8 mouse cellular contexts compared by ENCODE assay signal in the genomic region with DNA sequence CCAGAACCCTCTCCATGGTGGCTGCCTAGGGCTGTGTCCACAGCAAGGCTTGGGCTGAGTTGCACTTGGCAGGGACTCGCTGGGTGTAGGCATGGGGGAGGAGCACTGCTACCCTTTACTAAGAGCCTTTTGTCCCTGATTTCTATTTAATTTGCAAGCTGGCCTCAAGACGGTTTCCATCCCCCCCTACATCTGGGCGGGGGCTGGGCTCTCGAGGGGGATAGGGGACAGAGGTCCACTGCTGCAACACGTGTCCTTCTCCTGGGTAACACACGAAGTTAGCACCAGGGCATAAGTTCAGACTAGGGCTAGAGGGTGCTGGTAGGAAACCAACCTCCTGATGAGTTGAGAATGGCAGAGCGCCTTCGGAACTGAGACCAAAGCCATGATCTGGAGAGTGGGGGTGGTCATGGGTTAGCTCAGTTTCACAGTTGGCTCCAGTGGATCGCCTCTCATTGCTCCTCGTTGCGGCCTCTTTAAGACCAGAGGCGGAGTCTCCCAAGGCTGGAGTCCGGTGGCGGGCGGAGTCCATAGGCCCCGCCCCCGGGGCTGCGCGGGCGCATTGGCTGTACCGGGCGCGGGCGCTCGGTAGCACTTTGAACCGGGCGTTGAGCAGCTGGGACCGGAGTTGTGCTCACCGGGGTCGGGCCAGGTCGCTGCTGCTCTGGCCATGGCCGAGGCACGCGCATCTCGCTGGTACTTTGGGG. TPM values are rescaled to one million over a fixed set of nuclear protein-coding genes. Genes with fewer than 3 reads are reported as not detected.
A peak's percentile ranks its signal among the peaks of the same experiment; 100 is the strongest.
DNase-seq lines count a peak whose midpoint lies in the region; ATAC-seq and TF ChIP-seq lines count a peak whose summit lies in the region.

A gene (plus strand): TSS at position 524 of the 707 bp plus-strand sequence.

- H3K4me2 ChIP-seq in hindbrain, postnatal 0 days (ENCODE audit: low read depth, low read length), result peak within 1 kb of the TSS; percentile 77

- peak; percentile 89 for ATAC-seq in hindbrain, postnatal 0 days

- H3K9ac ChIP-seq in hindbrain, postnatal 0 days (replicated peaks; ENCODE audit: low read length), result peak within 1 kb of the TSS; percentile 59

- no peaks in the 10 kb centered on the region for H3K9me3 ChIP-seq in hindbrain, postnatal 0 days (ENCODE audit: low read length)

- peak; percentile 97 for DNase-seq in adipocyte (ENCODE audit: low spot score)
- DNase-seq in gastrocnemius, adult 8-10 months (ENCODE audit: low spot score in 2 of 2), result peak; percentile 84 to 87
- DNase-seq in hindbrain, postnatal 0 days (ENCODE audit: low spot score), result peak; percentile 95
- peak; percentile 80 to 88 for DNase-seq in left cerebral cortex, adult 18-20 months (ENCODE audit: low spot score in 2 of 2)
- DNase-seq in lung, postnatal 4 days, result peak; percentile 92 to 93
- DNase-seq in retina, postnatal 7 days (ENCODE audit: low read depth, low spot score), result peak; percentile 77
- peak; percentile 81 to 85 for DNase-seq in urinary bladder, adult 18-20 months (ENCODE audit: low spot score in 2 of 2)

- H3K27me3 ChIP-seq in hindbrain, postnatal 0 days (ENCODE audit: insufficient read depth, low read length), result no peaks in the 10 kb centered on the region

- H3K36me3 ChIP-seq in hindbrain, postnatal 0 days (ENCODE audit: insufficient read depth, low read length), result peaks cover 35% of the 10 kb centered on the region

- peak; percentile 40; the same call in 1 of the 2 replicates for TF ChIP-seq POLR2A in cortical plate, adult 2 months (IDR thresholded peaks at IDR 0.05; ENCODE audit: extremely low read depth, insufficient read depth, low read length)

- H3K27ac ChIP-seq in cortical plate, adult 2 months (ENCODE audit: insufficient read depth, low read length), result no peak within 1 kb of the TSS
- H3K27ac ChIP-seq in hindbrain, postnatal 0 days, result peak within 1 kb of the TSS; percentile 76

- under 1% methylated on average over 35 of the region's 35 CpGs for WGBS in hindbrain, postnatal 0 days

- no peak for TF ChIP-seq CTCF in cortical plate, adult 2 months (IDR thresholded peaks at IDR 0.05; ENCODE audit: extremely low read depth, insufficient read depth, low read length)
- no peak for TF ChIP-seq CTCF in hindbrain, postnatal 0 days (IDR thresholded peaks at IDR 0.05; ENCODE audit: low read depth)

- peaks cover 3% of the 10 kb centered on the region for H3K4me1 ChIP-seq in cortical plate, adult 2 months (ENCODE audit: control insufficient read depth, insufficient read depth, low read length)
- peaks cover 19% of the 10 kb centered on the region for H3K4me1 ChIP-seq in hindbrain, postnatal 0 days (ENCODE audit: insufficient read depth, low read length)

- H3K4me3 ChIP-seq in cortical plate, adult 2 months (ENCODE audit: insufficient read depth, low read length), result peak within 1 kb of the TSS; percentile 48
- peak within 1 kb of the TSS; percentile 63 for H3K4me3 ChIP-seq in hindbrain, postnatal 0 days (ENCODE audit: low read length)

RNA-seq across cellular contexts. Expression of the gene that starts here (rescaled TPM):
- polyA plus RNA-seq in cortical plate, adult 2 months (2012; rRNA removed), result 29.0 and 30.0 TPM in 2 replicates
- 1 to 10 TPM; 1.9 to 5.0 (median 3.1) TPM for total RNA-seq in gastrocnemius, adult 8-10 months (2022)
- 41.3 and 52.5 TPM in 2 replicates for total RNA-seq in hindbrain, postnatal 0 days (2014; rRNA removed)
- polyA plus RNA-seq in hindbrain, postnatal 0 days (2015; fragmentation: Nextera tagmentation; extraction: Ambion mirVana), result 28.0 and 28.8 TPM in 2 replicates
- total RNA-seq in left cerebral cortex, adult 18-20 months (2021), result 10 to 100 TPM; 19.6 to 22.6 TPM
